Mouse (Mus musculus) thymus, adult 2 months (tissue): ENCODE results near the gene Natd1. TPM values are rescaled to one million over a fixed set of nuclear protein-coding genes. Genes with fewer than 3 reads are reported as not detected.

Experiments
- DNase-seq: peaks from one replicate; pipeline ENCODE4 v3.0.0; 2021
- H3K27ac ChIP-seq: fragments of 200-500 bp; 2 replicates; pipeline ENCODE4 v1.5.1; 2012; ENCODE audit warnings: low read length, control low read depth; ENCODE audit not compliant: control insufficient read depth, insufficient read depth
- H3K27me3 ChIP-seq: fragments of 200-500 bp; 2 replicates; pipeline ENCODE4 v1.6.1; 2012; ENCODE audit warnings: mild to moderate bottlenecking, low read length, moderate library complexity, mixed read lengths; ENCODE audit not compliant: control insufficient read depth, insufficient read depth
- H3K36me3 ChIP-seq: fragments of 200-500 bp; 2 replicates; pipeline ENCODE4 v1.6.1; 2012; ENCODE audit warnings: mild to moderate bottlenecking, low read length, moderate library complexity; ENCODE audit not compliant: control insufficient read depth, insufficient read depth
- H3K4me1 ChIP-seq: fragments of 200-500 bp; replicated peaks from 2 replicates; pipeline ENCODE4 v1.6.1; 2012; ENCODE audit warnings: low read length; ENCODE audit not compliant: control insufficient read depth, insufficient read depth
- H3K4me3 ChIP-seq: fragments of 200-500 bp; 2 replicates; pipeline ENCODE4 v1.5.1; 2012; ENCODE audit warnings: mild to moderate bottlenecking, low read length, control low read depth, moderate library complexity; ENCODE audit not compliant: control insufficient read depth, insufficient read depth
- CTCF ChIP-seq: fragments of 200-500 bp; IDR thresholded peaks from 2 replicates; pipeline ENCODE4 v1.5.1; 2012; ENCODE audit warnings: mild to moderate bottlenecking, control low read depth, low read length, moderate library complexity, borderline replicate concordance; ENCODE audit not compliant: control insufficient read depth, poor library complexity, insufficient read depth; ENCODE audit errors: extremely low read depth
- POLR2A ChIP-seq: fragments of 200-500 bp; IDR thresholded peaks from 2 replicates; pipeline ENCODE4 v1.6.1; 2012; ENCODE audit warnings: mild to moderate bottlenecking, low read length, control low read depth, moderate library complexity; ENCODE audit not compliant: control insufficient read depth, poor library complexity, insufficient read depth; ENCODE audit errors: extremely low read depth
- WGBS: fragments of 180-500 bp; shearing (Covaris S2); methylation state at CpG from one replicate; pipeline ENCODE4 v1.1.7; 2018; 5-methylcytosine and 5-hydroxymethylcytosine counted together
- polyA plus RNA-seq: library from polyadenylated mRNA; depleted of rRNA; stranded (reverse); fragments of >200 nt; gene quantifications from 2 replicates; pipeline ENCODE4 v1.2.3, GENCODE M21; 2012

Natd1 gene
- polyA plus RNA-seq, 1 experiment: 62.9 TPM

- no peaks in the 10 kb centered on the region for H3K27me3 ChIP-seq
- H3K27ac ChIP-seq: no peak overlapping the region
- H3K4me1 ChIP-seq: peaks cover 2% of the 10 kb centered on the region
- H3K4me3 ChIP-seq: no peak overlapping the region
- TF ChIP-seq POLR2A (no peak), CTCF (no peak)
- 92% methylated on average over 8 of the region's 8 CpGs for WGBS
- no peak for DNase-seq
- peaks cover 21% of the 10 kb centered on the region for H3K36me3 ChIP-seq
Measured at GRCm38 (mm10) chr11:60867904-60868303, 46.6 kb downstream of the Natd1 start.

GRCm38 (mm10) chr11:60867456-60867855, 47.1 kb downstream of the Natd1 start:
- Histone ChIP-seq H3K36me3 (peaks cover 24% of the 10 kb centered on the region), H3K27me3 (no peaks in the 10 kb centered on the region), H3K27ac (no peak overlapping the region), H3K4me1 (no peaks in the 10 kb centered on the region; the same call in 1 of the 2 replicates), H3K4me3 (no peak overlapping the region)
- DNase-seq: no peak
- no peak for TF ChIP-seq POLR2A
- TF ChIP-seq CTCF: no peak
- 93% methylated on average over 3 of the region's 3 CpGs for WGBS

GRCm38 (mm10) chr11:60866021-60866420, 48.5 kb downstream of the Natd1 start:
- Histone ChIP-seq H3K27me3 (no peaks in the 10 kb centered on the region), H3K4me1 (no peaks in the 10 kb centered on the region), H3K27ac (no peak overlapping the region), H3K4me3 (no peak overlapping the region), H3K36me3 (peaks cover 31% of the 10 kb centered on the region)
- TF ChIP-seq POLR2A (no peak), CTCF (no peak)
- WGBS: 85% methylated on average over 2 of the region's 2 CpGs
- DNase-seq: no peak

- no peak overlapping the region for H3K4me3 ChIP-seq
- no peak for TF ChIP-seq CTCF
- no peak for TF ChIP-seq POLR2A
- H3K4me1 ChIP-seq: no peaks in the 10 kb centered on the region
- DNase-seq: no peak
- no peak overlapping the region for H3K27ac ChIP-seq
- WGBS: 96% methylated on average over 14 of the region's 14 CpGs
- no peaks in the 10 kb centered on the region for H3K27me3 ChIP-seq
- H3K36me3 ChIP-seq: peaks cover 31% of the 10 kb centered on the region
Measured at GRCm38 (mm10) chr11:60864916-60865315, 49.6 kb downstream of the Natd1 start.

GRCm38 (mm10) chr11:60864166-60864565, 50.4 kb downstream of the Natd1 start:
- Histone ChIP-seq H3K36me3 (peaks cover 31% of the 10 kb centered on the region), H3K4me1 (no peaks in the 10 kb centered on the region), H3K4me3 (no peak overlapping the region), H3K27me3 (no peaks in the 10 kb centered on the region), H3K27ac (no peak overlapping the region)
- TF ChIP-seq POLR2A (no peak), CTCF (no peak)
- DNase-seq: no peak
- WGBS: 100% methylated on average over 2 of the region's 2 CpGs

- no peaks in the 10 kb centered on the region for H3K4me1 ChIP-seq
- 97% methylated on average over 4 of the region's 4 CpGs for WGBS
- no peak overlapping the region for H3K27ac ChIP-seq
- TF ChIP-seq POLR2A: no peak
- no peak for TF ChIP-seq CTCF
- no peak for DNase-seq
- no peak overlapping the region for H3K4me3 ChIP-seq
- H3K36me3 ChIP-seq: peaks cover 32% of the 10 kb centered on the region
- no peaks in the 10 kb centered on the region for H3K27me3 ChIP-seq
Measured at GRCm38 (mm10) chr11:60863196-60863595, 51.4 kb downstream of the Natd1 start.

GRCm38 (mm10) chr11:60861993-60862392, 52.6 kb downstream of the Natd1 start:
- H3K4me3 ChIP-seq: no peak overlapping the region
- no peak for DNase-seq

More at GRCm38 (mm10) chr11:60861993-60862392, 52.6 kb downstream of the Natd1 start:
- Histone ChIP-seq H3K4me1 (no peaks in the 10 kb centered on the region), H3K36me3 (peaks cover 38% of the 10 kb centered on the region), H3K27me3 (no peaks in the 10 kb centered on the region), H3K27ac (no peak overlapping the region)
- 94% methylated on average over 3 of the region's 3 CpGs for WGBS
- TF ChIP-seq CTCF (no peak), POLR2A (no peak)
